Mouse (Mus musculus): ENCODE measurements at regions not wholly inside any gene's neighbourhood (a gene's known extent, or its start where the extent isn't known, plus 50 kb on each side); places are given as distances from the start of the nearest gene placed in this dataset.
A peak's percentile ranks its signal among the peaks of the same experiment; 100 is the strongest.
"Not testable (repeated sequence)": the region's sequence is repeated elsewhere in the genome, so short reads cannot be mapped to it uniquely, and the experiment has no call there.

- peak; percentile 66 for DNase-seq
These were observed 266.9 kb upstream of the 4930578C19Rik start for GRCm38 (mm10) chrX:18727940-18728710.

GRCm38 (mm10) chrX:18687216-18687615, 226.0 kb upstream of the 4930578C19Rik start:
- DNase-seq = no peak

- DNase-seq = not testable (repeated sequence)
These were observed 206.1 kb upstream of the 4930578C19Rik start for GRCm38 (mm10) chrX:18667251-18667650.

- DNase-seq = no peak
These were observed 201.9 kb upstream of the 4930578C19Rik start for GRCm38 (mm10) chrX:18663101-18663500.

- DNase-seq = no peak
These were observed 157.4 kb upstream of the 4930578C19Rik start for GRCm38 (mm10) chrX:18618581-18618980.
